Mouse (Mus musculus) embryonic facial prominence, embryonic 13.5 days (tissue): ENCODE data around the gene Pigyl. TPM values are rescaled to one million over a fixed set of nuclear protein-coding genes. Genes with fewer than 3 reads are reported as not detected.

ENCODE experiments used
- ATAC-seq: fragments of 200-750 bp; cut with Nextera tagmentation; 2 replicates; pipeline ENCODE4 v1.8.0; 2017; ENCODE audit warnings: low read depth; ENCODE audit not compliant: insufficient number of reproducible peaks, insufficient read depth, low FRiP score, low TSS enrichment
- H3K27ac ChIP-seq: fragments of 300-500 bp; sonication (generic); 2 replicates; pipeline ENCODE4 v1.5.1; 2015; ENCODE audit warnings: moderate library complexity, mild to moderate bottlenecking, inconsistent platforms
- H3K27me3 ChIP-seq: fragments of 300-500 bp; sonication (generic); 2 replicates; pipeline ENCODE4 v1.6.1; 2015; ENCODE audit warnings: mild to moderate bottlenecking, inconsistent platforms
- H3K36me3 ChIP-seq: fragments of 300-500 bp; sonication (generic); 2 replicates; pipeline ENCODE4 v1.6.1; 2015; ENCODE audit warnings: mild to moderate bottlenecking, inconsistent platforms
- H3K4me1 ChIP-seq: fragments of 300-500 bp; sonication (generic); 2 replicates; pipeline ENCODE4 v1.6.1; 2015; ENCODE audit warnings: inconsistent platforms
- H3K4me2 ChIP-seq: fragments of 300-500 bp; sonication (generic); 2 replicates; pipeline ENCODE4 v1.6.1; 2015; ENCODE audit warnings: moderate library complexity, mild to moderate bottlenecking, inconsistent platforms
- H3K4me3 ChIP-seq: fragments of 300-500 bp; sonication (generic); 2 replicates; pipeline ENCODE4 v1.5.1; 2015; ENCODE audit warnings: mild to moderate bottlenecking, inconsistent platforms
- H3K9ac ChIP-seq: fragments of 300-500 bp; sonication (generic); 2 replicates; pipeline ENCODE4 v1.6.1; 2015; ENCODE audit warnings: mild to moderate bottlenecking, inconsistent platforms
- H3K9me3 ChIP-seq: fragments of 300-500 bp; sonication (generic); 2 replicates; pipeline ENCODE4 v1.6.1; 2016; ENCODE audit warnings: inconsistent platforms
- WGBS: fragments of 180-500 bp; shearing (Covaris S2); methylation state at CpG from one replicate; pipeline ENCODE4 v1.1.7; 2015; ENCODE audit warnings: mixed read lengths; 5-methylcytosine and 5-hydroxymethylcytosine counted together
- polyA plus RNA-seq: library from polyadenylated mRNA; unstranded; fragments of >200 nt; fragmentation: Nextera tagmentation; extraction: Ambion mirVana; gene quantifications from 2 replicates; pipeline ENCODE4 v1.2.1, GENCODE M21; 2015

The Pigyl gene
- polyA plus RNA-seq, 1 experiment from 2014 or later, result 75.9 TPM

- peaks cover 2% of the 10 kb centered on the region; the same call in 1 of the 2 replicates for H3K27me3 ChIP-seq
- no peak overlapping the region for H3K9ac ChIP-seq
- H3K27ac ChIP-seq, result no peak overlapping the region
- H3K4me3 ChIP-seq, result no peak overlapping the region
- no peak overlapping the region for H3K4me2 ChIP-seq
- WGBS, result 82% methylated on average over 7 of the region's 7 CpGs
- peaks cover 5% of the 10 kb centered on the region for H3K9me3 ChIP-seq
- H3K36me3 ChIP-seq, result peaks cover 10% of the 10 kb centered on the region
- ATAC-seq, result no peak
- peaks cover 2% of the 10 kb centered on the region for H3K4me1 ChIP-seq
These were observed 6.3 kb downstream of the Pigyl start for GRCm38 (mm10) chr9:22162912-22163311.

- no peaks in the 10 kb centered on the region for H3K27me3 ChIP-seq
- peak overlapping the region; percentile 64 for H3K27ac ChIP-seq
- peaks cover 5% of the 10 kb centered on the region for H3K9me3 ChIP-seq
- peak; percentile 59 for ATAC-seq
- no peaks in the 10 kb centered on the region for H3K36me3 ChIP-seq
- peak overlapping the region; percentile 81 for H3K9ac ChIP-seq
- peak overlapping the region; percentile 85 for H3K4me2 ChIP-seq
- 1% methylated on average over 53 of the region's 54 CpGs for WGBS
- peak overlapping the region; percentile 63 for H3K4me3 ChIP-seq
- no peaks in the 10 kb centered on the region; the same call in 1 of the 2 replicates for H3K4me1 ChIP-seq
These were observed 8.3 kb downstream of the Pigyl start for GRCm38 (mm10) chr9:22164711-22165668.

GRCm38 (mm10) chr9:22165964-22166363 is 9.3 kb downstream of the Pigyl start:
- no peak overlapping the region for H3K4me2 ChIP-seq
- no peaks in the 10 kb centered on the region for H3K27me3 ChIP-seq
- H3K4me3 ChIP-seq, result no peak overlapping the region
- 52% methylated on average over 6 of the region's 6 CpGs for WGBS
- H3K9me3 ChIP-seq, result peaks cover 5% of the 10 kb centered on the region
- ATAC-seq, result no peak
- H3K36me3 ChIP-seq, result no peaks in the 10 kb centered on the region
- no peak overlapping the region for H3K27ac ChIP-seq
- no peak overlapping the region for H3K9ac ChIP-seq
- H3K4me1 ChIP-seq, result no peaks in the 10 kb centered on the region; the same call in 1 of the 2 replicates

GRCm38 (mm10) chr9:22166686-22167085 is 10.0 kb downstream of the Pigyl start:
- H3K4me1 ChIP-seq, result no peaks in the 10 kb centered on the region; the same call in 1 of the 2 replicates
- H3K4me3 ChIP-seq, result no peak overlapping the region
- no peak overlapping the region for H3K27ac ChIP-seq
- H3K27me3 ChIP-seq, result no peaks in the 10 kb centered on the region
- peaks cover 5% of the 10 kb centered on the region for H3K9me3 ChIP-seq
- no peak overlapping the region for H3K9ac ChIP-seq
- no peaks in the 10 kb centered on the region for H3K36me3 ChIP-seq
- H3K4me2 ChIP-seq, result no peak overlapping the region
- whole genome bisulfite sequencing, result 90% methylated on average over 10 of the region's 10 CpGs
- ATAC-seq, result no peak

- no peak overlapping the region for H3K4me2 ChIP-seq
- no peaks in the 10 kb centered on the region for H3K36me3 ChIP-seq
- ATAC-seq, result no peak
- no peaks in the 10 kb centered on the region for H3K27me3 ChIP-seq
- H3K9ac ChIP-seq, result no peak overlapping the region
- H3K9me3 ChIP-seq, result peaks cover 5% of the 10 kb centered on the region
- no peaks in the 10 kb centered on the region; the same call in 1 of the 2 replicates for H3K4me1 ChIP-seq
- H3K27ac ChIP-seq, result no peak overlapping the region
- no peak overlapping the region for H3K4me3 ChIP-seq
- WGBS, result 93% methylated on average over 4 of the region's 4 CpGs
These were observed 11.1 kb downstream of the Pigyl start for GRCm38 (mm10) chr9:22167751-22168150.

- Histone ChIP-seq H3K9me3 (peaks cover 5% of the 10 kb centered on the region), H3K4me1 (no peaks in the 10 kb centered on the region; the same call in 1 of the 2 replicates), H3K27ac (no peak overlapping the region), H3K4me2 (no peak overlapping the region), H3K9ac (no peak overlapping the region), H3K36me3 (no peaks in the 10 kb centered on the region), H3K4me3 (no peak overlapping the region), H3K27me3 (no peaks in the 10 kb centered on the region)
- ATAC-seq, result no peak
- WGBS, result 92% methylated on average over 11 of the region's 11 CpGs
These were observed 12.7 kb downstream of the Pigyl start for GRCm38 (mm10) chr9:22169327-22169726.

GRCm38 (mm10) chr9:22172318-22172717 is 15.7 kb downstream of the Pigyl start:
- Histone ChIP-seq H3K36me3 (no peaks in the 10 kb centered on the region), H3K4me3 (no peak overlapping the region), H3K27ac (no peak overlapping the region), H3K9me3 (no peaks in the 10 kb centered on the region), H3K9ac (no peak overlapping the region), H3K27me3 (no peaks in the 10 kb centered on the region), H3K4me2 (no peak overlapping the region), H3K4me1 (no peaks in the 10 kb centered on the region)
- 84% methylated on average over 4 of the region's 4 CpGs for WGBS
- no peak for ATAC-seq

- 12% methylated on average over 43 of the region's 43 CpGs for WGBS
- peaks cover 7% of the 10 kb centered on the region for H3K27me3 ChIP-seq
- H3K4me1 ChIP-seq, result no peaks in the 10 kb centered on the region
- H3K36me3 ChIP-seq, result no peaks in the 10 kb centered on the region
- peak within 1 kb of the TSS; percentile 47 for H3K4me3 ChIP-seq
- H3K9me3 ChIP-seq, result peaks cover 17% of the 10 kb centered on the region; the same call in 1 of the 2 replicates
- no peak within 1 kb of the TSS for H3K27ac ChIP-seq
- H3K9ac ChIP-seq, result peak within 1 kb of the TSS; percentile 67
- ATAC-seq, result peak; percentile 71
- peak within 1 kb of the TSS; percentile 77 for H3K4me2 ChIP-seq
These were observed 31.5 kb downstream of the Pigyl start, which contains the start of gene Zfp872 for GRCm38 (mm10) chr9:22188025-22188611. Gene Zfp872, plus strand, starts transcription at chr9:22188090.

- H3K9me3 ChIP-seq, result peaks cover 30% of the 10 kb centered on the region
- H3K27me3 ChIP-seq, result no peaks in the 10 kb centered on the region
- no peak overlapping the region for H3K27ac ChIP-seq
- no peak overlapping the region for H3K9ac ChIP-seq
- H3K4me2 ChIP-seq, result no peak overlapping the region
- no peaks in the 10 kb centered on the region for H3K4me1 ChIP-seq
- no peaks in the 10 kb centered on the region for H3K36me3 ChIP-seq
- no peak overlapping the region for H3K4me3 ChIP-seq
- WGBS, result 45% methylated on average over 5 of the region's 5 CpGs
- ATAC-seq, result no peak
These were observed 39.8 kb downstream of the Pigyl start for GRCm38 (mm10) chr9:22196412-22196811.
